Mouse (Mus musculus): ENCODE measurements around the gene Zfp446. TPM values are rescaled to one million over a fixed set of nuclear protein-coding genes. Genes with fewer than 3 reads are reported as not detected.

The Zfp446 gene
- polyA plus RNA-seq, 1 experiment: 5.1 TPM

DNA sequence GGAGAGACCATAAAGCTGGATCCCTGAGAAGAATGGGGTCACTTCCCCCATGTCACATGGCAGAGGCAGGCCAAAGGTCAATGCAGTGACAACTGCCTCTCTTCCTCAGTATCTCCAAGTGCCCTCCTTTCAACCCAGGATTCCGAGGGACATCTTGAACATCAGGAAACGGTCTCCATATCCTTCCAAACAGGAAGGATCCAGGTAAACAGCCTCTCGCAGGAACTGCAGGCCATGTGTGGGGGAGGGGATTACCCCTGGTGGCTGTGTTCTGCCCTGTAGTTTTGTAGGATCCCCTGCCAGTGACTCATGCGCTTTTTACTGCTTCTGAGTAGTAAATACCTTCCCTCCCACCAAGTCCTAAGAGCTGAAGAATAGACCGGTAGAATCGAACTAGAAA, 2.1 kb downstream of the Zfp446 start:
- H3K9ac ChIP-seq (ENCODE audit: low read depth, poor library complexity, severe bottlenecking): no peak overlapping the region
- no peak overlapping the region for H3K4me3 ChIP-seq (ENCODE audit: low read depth, low read length)
- no peaks in the 10 kb centered on the region for H3K36me3 ChIP-seq (ENCODE audit: control insufficient read depth, insufficient read depth, low read length, poor library complexity, severe bottlenecking)
- TF ChIP-seq CTCF (IDR thresholded peaks at IDR 0.05; ENCODE audit: low read depth, low read length) (no peak), POLR2A (IDR thresholded peaks at IDR 0.05; ENCODE audit: insufficient read depth, low read length) (no peak), EP300 (IDR thresholded peaks at IDR 0.05; ENCODE audit: insufficient read depth, low read depth, low read length) (no peak)
- no peaks in the 10 kb centered on the region for H3K4me1 ChIP-seq (ENCODE audit: control insufficient read depth, insufficient read depth, low read length)
- no peaks in the 10 kb centered on the region for H3K9me3 ChIP-seq (replicated peaks; ENCODE audit: control insufficient read depth, insufficient read depth, low read length, poor library complexity, severe bottlenecking)
- 0 out of 2 replicates have a peak overlapping the region, but pooled peaks have one; percentile 1 for H3K27ac ChIP-seq (ENCODE audit: insufficient read depth, low read length)
- no peaks in the 10 kb centered on the region for H3K27me3 ChIP-seq (ENCODE audit: control insufficient read depth, insufficient read depth, low read length, poor library complexity, severe bottlenecking)

DNA sequence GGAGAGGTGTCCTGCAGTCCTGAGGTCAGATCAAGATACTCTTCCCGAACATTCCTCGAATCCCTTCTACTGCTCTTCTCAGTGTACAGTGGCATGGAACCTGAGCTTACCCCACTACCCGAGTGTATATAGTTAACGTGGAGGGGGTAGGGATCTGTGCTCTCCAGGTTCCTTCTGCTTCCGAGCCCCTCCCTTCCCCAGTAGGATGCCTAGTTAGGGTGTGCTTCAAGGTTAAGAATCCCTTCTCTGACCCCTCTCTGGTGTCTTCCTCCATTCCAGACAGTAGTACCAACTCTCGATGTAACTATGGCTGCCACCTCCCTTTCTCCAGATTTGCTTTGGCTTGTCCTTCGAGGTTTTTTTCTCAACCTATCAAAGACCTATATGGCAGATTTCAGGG, 2.6 kb downstream of the Zfp446 start:
- no peaks in the 10 kb centered on the region for H3K9me3 ChIP-seq (replicated peaks; ENCODE audit: control insufficient read depth, insufficient read depth, low read length, poor library complexity, severe bottlenecking)
- 0 out of 2 replicates have a peak overlapping the region, but pooled peaks have one; percentile 1 for H3K27ac ChIP-seq (ENCODE audit: insufficient read depth, low read length)
- TF ChIP-seq CTCF (IDR thresholded peaks at IDR 0.05; ENCODE audit: low read depth, low read length) (no peak), POLR2A (IDR thresholded peaks at IDR 0.05; ENCODE audit: insufficient read depth, low read length) (no peak), EP300 (IDR thresholded peaks at IDR 0.05; ENCODE audit: insufficient read depth, low read depth, low read length) (no peak)
- H3K4me3 ChIP-seq (ENCODE audit: low read depth, low read length): no peak overlapping the region
- H3K36me3 ChIP-seq (ENCODE audit: control insufficient read depth, insufficient read depth, low read length, poor library complexity, severe bottlenecking): no peaks in the 10 kb centered on the region
- no peak overlapping the region for H3K9ac ChIP-seq (ENCODE audit: low read depth, poor library complexity, severe bottlenecking)
- no peaks in the 10 kb centered on the region for H3K4me1 ChIP-seq (ENCODE audit: control insufficient read depth, insufficient read depth, low read length)
- H3K27me3 ChIP-seq (ENCODE audit: control insufficient read depth, insufficient read depth, low read length, poor library complexity, severe bottlenecking): no peaks in the 10 kb centered on the region

- Histone ChIP-seq H3K4me1 (ENCODE audit: control insufficient read depth, insufficient read depth, low read length) (no peaks in the 10 kb centered on the region), H3K27me3 (ENCODE audit: control insufficient read depth, insufficient read depth, low read length, poor library complexity, severe bottlenecking) (no peaks in the 10 kb centered on the region), H3K36me3 (ENCODE audit: control insufficient read depth, insufficient read depth, low read length, poor library complexity, severe bottlenecking) (no peaks in the 10 kb centered on the region), H3K27ac (ENCODE audit: insufficient read depth, low read length) (no peak overlapping the region), H3K9me3 (replicated peaks; ENCODE audit: control insufficient read depth, insufficient read depth, low read length, poor library complexity, severe bottlenecking) (no peaks in the 10 kb centered on the region), H3K9ac (ENCODE audit: low read depth, poor library complexity, severe bottlenecking) (no peak overlapping the region), H3K4me3 (ENCODE audit: low read depth, low read length) (no peak overlapping the region)
- TF ChIP-seq EP300 (IDR thresholded peaks at IDR 0.05; ENCODE audit: insufficient read depth, low read depth, low read length): no peak
- no peak for TF ChIP-seq CTCF (IDR thresholded peaks at IDR 0.05; ENCODE audit: low read depth, low read length)
- TF ChIP-seq POLR2A (IDR thresholded peaks at IDR 0.05; ENCODE audit: insufficient read depth, low read length): no peak
Measured at GRCm38 (mm10) chr7:12985724-12986123, 8.1 kb downstream of the Zfp446 start.

GRCm38 (mm10) chr7:12986906-12987305, 9.3 kb downstream of the Zfp446 start:
- TF ChIP-seq POLR2A (IDR thresholded peaks at IDR 0.05; ENCODE audit: insufficient read depth, low read length): no peak
- TF ChIP-seq EP300 (IDR thresholded peaks at IDR 0.05; ENCODE audit: insufficient read depth, low read depth, low read length): no peak
- TF ChIP-seq CTCF (IDR thresholded peaks at IDR 0.05; ENCODE audit: low read depth, low read length): no peak
- Histone ChIP-seq H3K4me1 (ENCODE audit: control insufficient read depth, insufficient read depth, low read length) (no peaks in the 10 kb centered on the region), H3K9ac (ENCODE audit: low read depth, poor library complexity, severe bottlenecking) (no peak overlapping the region), H3K27ac (ENCODE audit: insufficient read depth, low read length) (no peak overlapping the region), H3K9me3 (replicated peaks; ENCODE audit: control insufficient read depth, insufficient read depth, low read length, poor library complexity, severe bottlenecking) (no peaks in the 10 kb centered on the region), H3K36me3 (ENCODE audit: control insufficient read depth, insufficient read depth, low read length, poor library complexity, severe bottlenecking) (no peaks in the 10 kb centered on the region), H3K4me3 (ENCODE audit: low read depth, low read length) (no peak overlapping the region), H3K27me3 (ENCODE audit: control insufficient read depth, insufficient read depth, low read length, poor library complexity, severe bottlenecking) (no peaks in the 10 kb centered on the region)

DNA sequence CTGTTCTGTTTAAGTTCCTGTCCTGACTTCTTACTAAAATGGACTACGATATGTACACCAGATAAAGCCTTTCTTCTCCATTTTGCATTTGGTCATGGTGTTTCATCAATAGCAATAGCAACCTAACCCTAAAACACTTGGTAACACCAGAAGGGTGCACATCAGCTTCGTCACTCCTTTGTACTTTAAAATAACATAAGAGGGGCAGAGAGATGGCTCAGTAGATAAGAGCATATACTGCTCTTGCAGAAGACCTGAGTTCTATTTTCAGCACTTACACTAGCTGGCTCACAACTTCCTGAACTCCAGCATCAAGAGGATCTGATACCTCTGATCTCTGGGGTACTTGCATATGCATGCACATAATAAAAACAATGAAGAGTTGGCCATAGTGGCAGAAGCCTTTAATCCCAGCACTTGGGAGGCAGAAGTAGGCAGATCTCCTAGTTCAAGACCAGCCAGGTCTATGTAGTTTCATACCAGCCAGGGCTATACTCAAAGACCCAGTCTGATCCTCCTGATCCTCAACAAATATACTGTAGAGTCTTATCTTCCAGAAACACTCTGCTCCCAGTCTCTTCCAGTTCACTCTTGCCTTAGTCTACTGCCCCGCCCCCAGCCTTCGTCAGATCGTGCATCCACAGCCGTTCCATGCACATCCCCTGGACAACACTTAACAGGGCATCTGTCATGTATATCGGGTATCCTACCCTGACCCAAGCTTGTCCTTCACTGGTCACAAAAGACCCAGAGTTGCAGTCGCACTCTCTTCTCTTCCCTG, 10.0 kb downstream of the Zfp446 start:
- Histone ChIP-seq H3K36me3 (ENCODE audit: control insufficient read depth, insufficient read depth, low read length, poor library complexity, severe bottlenecking) (no peaks in the 10 kb centered on the region), H3K27ac (ENCODE audit: insufficient read depth, low read length) (no peak overlapping the region), H3K9ac (ENCODE audit: low read depth, poor library complexity, severe bottlenecking) (no peak overlapping the region), H3K9me3 (replicated peaks; ENCODE audit: control insufficient read depth, insufficient read depth, low read length, poor library complexity, severe bottlenecking) (no peaks in the 10 kb centered on the region), H3K4me3 (ENCODE audit: low read depth, low read length) (no peak overlapping the region), H3K4me1 (ENCODE audit: control insufficient read depth, insufficient read depth, low read length) (no peaks in the 10 kb centered on the region), H3K27me3 (ENCODE audit: control insufficient read depth, insufficient read depth, low read length, poor library complexity, severe bottlenecking) (no peaks in the 10 kb centered on the region)
- no peak for TF ChIP-seq CTCF (IDR thresholded peaks at IDR 0.05; ENCODE audit: low read depth, low read length)
- no peak for TF ChIP-seq EP300 (IDR thresholded peaks at IDR 0.05; ENCODE audit: insufficient read depth, low read depth, low read length)
- no peak for TF ChIP-seq POLR2A (IDR thresholded peaks at IDR 0.05; ENCODE audit: insufficient read depth, low read length)

GRCm38 (mm10) chr7:12992222-12992621, 14.6 kb downstream of the Zfp446 start:
- no peaks in the 10 kb centered on the region for H3K9me3 ChIP-seq (replicated peaks; ENCODE audit: control insufficient read depth, insufficient read depth, low read length, poor library complexity, severe bottlenecking)
- no peak overlapping the region for H3K4me3 ChIP-seq (ENCODE audit: low read depth, low read length)
- H3K9ac ChIP-seq (ENCODE audit: low read depth, poor library complexity, severe bottlenecking): no peak overlapping the region
- H3K36me3 ChIP-seq (ENCODE audit: control insufficient read depth, insufficient read depth, low read length, poor library complexity, severe bottlenecking): no peaks in the 10 kb centered on the region
- no peak for TF ChIP-seq CTCF (IDR thresholded peaks at IDR 0.05; ENCODE audit: low read depth, low read length)
- TF ChIP-seq POLR2A (IDR thresholded peaks at IDR 0.05; ENCODE audit: insufficient read depth, low read length): no peak
- no peak for TF ChIP-seq EP300 (IDR thresholded peaks at IDR 0.05; ENCODE audit: insufficient read depth, low read depth, low read length)
- no peak overlapping the region for H3K27ac ChIP-seq (ENCODE audit: insufficient read depth, low read length)
- no peaks in the 10 kb centered on the region for H3K27me3 ChIP-seq (ENCODE audit: control insufficient read depth, insufficient read depth, low read length, poor library complexity, severe bottlenecking)
- no peaks in the 10 kb centered on the region for H3K4me1 ChIP-seq (ENCODE audit: control insufficient read depth, insufficient read depth, low read length)

Measured in ES-Bruce4 (cell line).